Comparison of ENCODE assay signal across 10 mouse cellular contexts in the genomic region with DNA sequence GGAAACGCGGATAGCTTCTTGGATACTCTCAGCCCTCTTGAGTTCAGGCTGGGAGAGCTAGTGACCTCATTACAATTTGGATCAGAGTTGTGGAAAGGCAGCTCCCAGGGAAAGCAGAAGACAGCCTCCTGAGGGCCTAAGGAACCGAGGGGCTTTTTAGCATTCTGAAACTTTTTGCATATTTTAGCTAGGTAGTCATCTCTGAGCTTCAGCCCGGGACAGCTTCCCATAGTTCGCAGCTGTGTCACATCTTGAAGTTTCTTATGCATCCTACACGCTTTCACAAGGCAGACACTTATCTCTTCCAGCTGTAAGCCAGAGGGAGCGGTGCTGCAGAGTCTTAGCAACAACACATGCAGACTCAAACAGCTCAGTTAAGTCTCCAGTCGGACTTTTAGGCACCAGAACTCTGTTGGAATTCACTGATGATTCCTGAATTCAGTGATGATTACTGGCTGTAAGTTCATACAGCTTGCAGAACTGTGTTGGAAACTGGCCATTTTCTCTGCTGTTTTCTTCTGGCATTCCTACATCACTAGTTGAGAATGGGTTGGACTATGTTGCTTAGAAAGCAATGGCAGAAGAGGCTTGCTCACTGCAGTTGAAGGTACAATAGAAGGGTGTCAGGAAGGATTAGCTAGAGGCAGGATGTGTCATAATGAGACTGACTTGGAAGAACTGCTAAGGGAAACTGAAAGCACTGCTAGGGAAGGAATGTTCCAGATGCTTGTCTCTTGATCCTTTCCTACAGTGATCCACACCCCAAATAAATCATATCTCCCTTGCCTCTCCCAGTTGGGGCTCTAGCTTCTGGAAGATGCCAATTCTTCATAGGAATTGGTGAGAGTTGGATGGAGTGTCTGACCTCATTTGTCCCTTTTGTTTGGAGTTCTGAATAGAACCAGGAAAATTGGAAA.
A peak's percentile ranks its signal among the peaks of the same experiment; 100 is the strongest.
DNase-seq lines count a peak whose midpoint lies in the region; TF ChIP-seq lines count a peak whose summit lies in the region.
"Had no signal": no experiment of that assay in that cellular context is flagged by ENCODE, and none has a peak within 500 bp of the region (broad histone marks: within the 10 kb centered on the region; RNA-seq: fewer than 3 reads in every experiment).

No protein-coding gene starts in this region.

- TF ChIP-seq POLR2A in embryonic fibroblast, embryonic 13.5 days (IDR thresholded peaks at IDR 0.05; ENCODE audit: low read depth, low read length): no peak
- no peak for TF ChIP-seq POLR2A in olfactory bulb, adult 2 months (IDR thresholded peaks at IDR 0.05; ENCODE audit: insufficient read depth, low read depth, low read length)

- DNase-seq in kidney, postnatal 4 days: peak; percentile 3 to 15
- no peak for DNase-seq in kidney, postnatal 36 days
- DNase-seq in heart, postnatal 14 days: peak; percentile 16 to 20
- DNase-seq in thymus, postnatal 14 days: no peak
- DNase-seq in adrenal gland, postnatal 14 days: no peak
- DNase-seq in layer of hippocampus, postnatal 36 days: no peak

- intact Hi-C loops in heart, postnatal 14 days (cut with DNase I): no loop called here

- no peak overlapping the region for H3K4me3 ChIP-seq in embryonic fibroblast, embryonic 13.5 days (ENCODE audit: insufficient read depth, low read length)
- H3K4me3 ChIP-seq in olfactory bulb, adult 2 months (ENCODE audit: insufficient read depth, low read depth, low read length): no peak overlapping the region
- H3K4me3 ChIP-seq: embryonic facial prominence, embryonic 13.5 days; kidney, embryonic 15.5 days had no signal

- TF ChIP-seq CTCF in embryonic fibroblast, embryonic 13.5 days (IDR thresholded peaks at IDR 0.05; ENCODE audit: borderline replicate concordance, insufficient read depth, low read length): no peak
- no peak for TF ChIP-seq CTCF in olfactory bulb, adult 2 months (IDR thresholded peaks at IDR 0.05; ENCODE audit: insufficient read depth, low read depth, low read length)

- H3K4me1 ChIP-seq in embryonic fibroblast, embryonic 13.5 days (ENCODE audit: control insufficient read depth, insufficient read depth, low read length): no peaks in the 10 kb centered on the region
- no peaks in the 10 kb centered on the region for H3K4me1 ChIP-seq in olfactory bulb, adult 2 months (ENCODE audit: control insufficient read depth, insufficient read depth, low read length)
- H3K4me1 ChIP-seq: embryonic facial prominence, embryonic 13.5 days; kidney, embryonic 15.5 days had no signal

- WGBS in olfactory bulb, adult 2 months: 30% methylated on average over 8 of the region's 8 CpGs

- peak overlapping the region; percentile 87 for H3K27ac ChIP-seq in embryonic fibroblast, embryonic 13.5 days (ENCODE audit: insufficient read depth, low read length)
- peak overlapping the region; percentile 44; the same call in 1 of the 2 replicates for H3K27ac ChIP-seq in olfactory bulb, adult 2 months (ENCODE audit: insufficient read depth, low read depth, low read length)
- H3K27ac ChIP-seq: embryonic facial prominence, embryonic 13.5 days; kidney, embryonic 15.5 days had no signal

Comparison
In these comparisons a context has a peak if more than half of its experiments do, and no peak if none do; other contexts are left out.
1. DNase-seq: peak in kidney, postnatal 4 days (2 of 2) and heart, postnatal 14 days (2 of 2); none in kidney, postnatal 36 days (0 of 2), thymus, postnatal 14 days (single experiment), adrenal gland, postnatal 14 days (single experiment) and layer of hippocampus, postnatal 36 days (0 of 2).